Mouse (Mus musculus): ENCODE measurements around the gene Ces1d. TPM values are rescaled to one million over a fixed set of nuclear protein-coding genes. Genes with fewer than 3 reads are reported as not detected.
"Not testable (repeated sequence)": the region's sequence is repeated elsewhere in the genome, so short reads cannot be mapped to it uniquely, and the experiment has no call there.

Gene Ces1d
- polyA plus RNA-seq (2012; ENCODE audit: insufficient read depth, insufficient read length, missing spikeins): not detected in 2 replicates

DNA sequence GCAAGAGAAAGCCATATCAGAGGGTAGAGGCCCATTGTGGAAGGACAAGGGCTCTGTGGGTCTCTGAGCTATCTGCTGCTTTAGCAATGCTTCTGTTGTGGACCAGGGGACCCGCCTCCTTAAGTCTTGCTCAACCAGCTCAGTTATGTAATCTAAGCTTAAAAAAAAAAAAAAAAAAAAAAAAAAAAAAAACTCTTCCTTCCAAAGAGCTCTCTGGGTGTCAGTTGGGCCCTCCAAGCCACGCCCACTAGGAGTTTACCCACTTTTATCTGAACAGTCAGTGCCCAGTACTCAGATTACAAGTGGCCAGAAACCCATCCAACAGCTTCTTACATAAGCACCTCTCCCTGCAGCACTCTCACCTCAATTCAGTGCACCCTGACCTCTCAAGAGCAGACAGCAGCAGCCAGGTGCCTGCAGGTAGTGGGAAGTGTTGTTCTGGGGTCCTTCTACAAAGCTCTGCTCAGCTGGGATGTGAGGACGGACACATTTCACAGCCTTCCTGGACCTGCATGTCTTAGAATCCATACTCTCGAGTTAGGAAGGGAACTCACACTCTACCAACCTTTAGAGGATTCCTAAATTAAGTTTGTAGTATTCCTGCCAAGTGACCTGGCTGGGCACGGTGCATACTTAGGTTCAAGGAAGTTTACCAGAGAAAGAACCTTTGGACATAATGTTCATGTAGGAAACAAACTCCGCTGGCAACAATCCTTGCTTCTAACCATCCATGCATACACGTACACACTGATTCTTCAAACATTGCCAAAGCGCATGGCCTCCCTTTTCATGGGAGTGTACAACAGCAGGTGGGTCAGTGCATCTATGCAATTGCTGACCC is at the start of gene Ces1d:
TSS of gene Ces1d (minus strand) at position 154 of the 841 bp plus-strand sequence.
- no peak for TF ChIP-seq POLR2A (IDR thresholded peaks at IDR 0.05; ENCODE audit: borderline replicate concordance, low read depth, low read length)
- no peak for TF ChIP-seq CTCF (IDR thresholded peaks at IDR 0.05; ENCODE audit: low read depth, low read length)
- H3K4me3 ChIP-seq (ENCODE audit: insufficient read depth, low read length): no peak within 1 kb of the TSS
- H3K4me1 ChIP-seq (ENCODE audit: control insufficient read depth, insufficient read depth, low read length): no peaks in the 10 kb centered on the region
- H3K27ac ChIP-seq (ENCODE audit: insufficient read depth, low read depth, low read length): no peak within 1 kb of the TSS

DNA sequence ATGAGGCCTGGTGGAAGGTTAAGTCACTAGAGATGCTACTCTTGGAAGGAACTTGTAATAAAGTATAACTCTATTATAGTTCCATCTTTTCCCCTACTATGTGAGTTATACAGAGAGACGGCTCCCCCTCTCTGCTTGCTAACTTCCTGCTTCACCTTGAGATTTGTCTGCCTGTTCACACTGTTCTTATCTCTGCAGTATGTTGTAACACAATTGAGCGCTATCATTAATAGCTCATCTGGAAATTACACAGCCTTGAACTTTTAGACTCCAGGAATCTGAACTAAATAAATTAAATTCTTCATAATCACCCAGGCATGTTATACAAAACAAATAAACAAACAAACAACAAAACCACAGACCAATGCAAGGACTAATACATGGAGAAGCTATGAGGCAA is 48.4 kb upstream of the Ces1d start:
- Histone ChIP-seq H3K4me1 (ENCODE audit: control insufficient read depth, insufficient read depth, low read length) (no peaks in the 10 kb centered on the region), H3K4me3 (ENCODE audit: insufficient read depth, low read length) (no peak overlapping the region), H3K27ac (ENCODE audit: insufficient read depth, low read depth, low read length) (no peak overlapping the region)
- TF ChIP-seq CTCF (IDR thresholded peaks at IDR 0.05; ENCODE audit: low read depth, low read length) (no peak), POLR2A (IDR thresholded peaks at IDR 0.05; ENCODE audit: borderline replicate concordance, low read depth, low read length) (no peak)

DNA sequence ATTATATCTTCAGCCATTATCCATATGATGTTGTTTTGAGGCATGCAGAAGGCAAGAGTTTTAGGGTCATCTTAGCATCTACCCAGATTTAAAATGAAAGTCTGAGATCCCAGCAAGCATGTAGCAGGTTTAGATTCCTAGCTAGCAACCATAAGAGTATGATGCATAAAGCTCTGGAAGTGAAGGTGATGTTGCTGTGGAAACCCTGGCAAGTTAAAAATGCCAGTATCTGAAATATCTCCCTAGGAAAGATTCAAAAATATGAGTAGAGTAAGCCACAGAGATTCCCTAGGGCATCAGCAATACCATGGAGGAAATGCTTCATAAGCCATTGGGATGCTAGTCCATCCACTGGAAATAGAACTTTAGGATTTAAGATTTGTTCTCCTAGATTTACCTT is 42.2 kb upstream of the Ces1d start:
- no peak for TF ChIP-seq CTCF (IDR thresholded peaks at IDR 0.05; ENCODE audit: low read depth, low read length)
- no peak for TF ChIP-seq POLR2A (IDR thresholded peaks at IDR 0.05; ENCODE audit: borderline replicate concordance, low read depth, low read length)
- Histone ChIP-seq H3K4me3 (ENCODE audit: insufficient read depth, low read length) (no peak overlapping the region), H3K4me1 (ENCODE audit: control insufficient read depth, insufficient read depth, low read length) (no peaks in the 10 kb centered on the region), H3K27ac (ENCODE audit: insufficient read depth, low read depth, low read length) (no peak overlapping the region)

DNA sequence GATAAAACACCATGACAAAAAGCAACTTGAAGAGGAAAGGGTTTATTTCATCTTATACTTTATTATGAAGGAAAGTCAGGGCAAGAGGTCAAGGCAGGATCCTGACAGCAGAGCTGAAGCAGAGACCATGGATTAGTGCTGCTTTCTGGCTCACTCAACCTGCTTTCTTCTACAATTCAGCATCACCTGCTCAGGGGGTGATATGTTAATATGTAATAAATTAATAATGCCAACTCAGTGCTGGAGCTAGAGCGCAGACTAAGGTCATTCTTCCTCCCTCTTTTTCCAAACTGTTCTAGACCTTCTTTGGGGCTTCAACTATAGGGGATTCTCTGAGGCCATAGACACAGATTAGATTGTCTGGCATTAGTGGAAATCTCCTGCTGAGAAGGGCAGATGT is 38.0 kb upstream of the Ces1d start:
- TF ChIP-seq CTCF (IDR thresholded peaks at IDR 0.05; ENCODE audit: low read depth, low read length) (no peak), POLR2A (IDR thresholded peaks at IDR 0.05; ENCODE audit: borderline replicate concordance, low read depth, low read length) (no peak)
- H3K4me3 ChIP-seq (ENCODE audit: insufficient read depth, low read length): no peak overlapping the region
- no peaks in the 10 kb centered on the region for H3K4me1 ChIP-seq (ENCODE audit: control insufficient read depth, insufficient read depth, low read length)
- no peak overlapping the region for H3K27ac ChIP-seq (ENCODE audit: insufficient read depth, low read depth, low read length)

DNA sequence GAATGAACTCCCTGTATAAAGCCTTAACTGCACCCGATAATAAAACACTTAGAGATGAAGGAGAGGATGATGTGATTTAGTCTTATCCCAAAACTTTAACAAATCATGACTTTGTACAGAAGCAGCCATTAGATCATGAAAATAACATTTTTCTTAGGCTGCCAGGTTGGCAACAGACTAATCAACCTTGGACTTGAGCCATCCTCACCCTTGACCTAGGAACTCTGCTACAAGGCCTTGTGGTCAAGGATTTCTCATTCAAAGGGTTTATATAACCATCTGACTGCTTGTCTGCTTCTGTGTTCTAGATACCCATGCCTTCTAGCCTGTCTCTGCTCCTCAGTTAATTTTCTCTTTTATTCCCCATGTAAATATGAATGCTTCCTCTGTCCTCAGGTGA is 37.1 kb upstream of the Ces1d start:
- TF ChIP-seq POLR2A (IDR thresholded peaks at IDR 0.05; ENCODE audit: borderline replicate concordance, low read depth, low read length): no peak
- Histone ChIP-seq H3K4me3 (ENCODE audit: insufficient read depth, low read length) (no peak overlapping the region), H3K27ac (ENCODE audit: insufficient read depth, low read depth, low read length) (no peak overlapping the region), H3K4me1 (ENCODE audit: control insufficient read depth, insufficient read depth, low read length) (no peaks in the 10 kb centered on the region)

DNA sequence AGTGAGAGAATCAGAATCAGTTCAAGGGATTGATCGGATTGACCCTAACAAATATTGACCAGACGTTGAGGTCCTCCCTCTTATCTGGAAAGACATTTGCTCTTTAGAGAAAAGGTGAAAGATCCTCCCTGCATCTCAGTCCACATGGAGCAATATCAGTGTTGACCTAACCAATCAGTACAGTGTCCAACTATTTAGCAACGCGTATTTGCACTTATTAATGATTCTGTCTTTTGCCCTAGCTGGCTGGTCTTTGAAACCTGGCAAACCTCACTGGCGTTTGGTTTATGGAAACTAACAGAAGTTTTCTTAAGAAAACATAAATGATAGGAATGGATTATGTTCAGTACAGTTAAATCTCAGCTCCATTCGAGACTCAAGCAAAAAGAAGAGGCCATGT is 36.4 kb upstream of the Ces1d start:
- no peak for TF ChIP-seq CTCF (IDR thresholded peaks at IDR 0.05; ENCODE audit: low read depth, low read length)
- no peaks in the 10 kb centered on the region for H3K4me1 ChIP-seq (ENCODE audit: control insufficient read depth, insufficient read depth, low read length)
- no peak overlapping the region for H3K4me3 ChIP-seq (ENCODE audit: insufficient read depth, low read length)
- no peak overlapping the region for H3K27ac ChIP-seq (ENCODE audit: insufficient read depth, low read depth, low read length)

DNA sequence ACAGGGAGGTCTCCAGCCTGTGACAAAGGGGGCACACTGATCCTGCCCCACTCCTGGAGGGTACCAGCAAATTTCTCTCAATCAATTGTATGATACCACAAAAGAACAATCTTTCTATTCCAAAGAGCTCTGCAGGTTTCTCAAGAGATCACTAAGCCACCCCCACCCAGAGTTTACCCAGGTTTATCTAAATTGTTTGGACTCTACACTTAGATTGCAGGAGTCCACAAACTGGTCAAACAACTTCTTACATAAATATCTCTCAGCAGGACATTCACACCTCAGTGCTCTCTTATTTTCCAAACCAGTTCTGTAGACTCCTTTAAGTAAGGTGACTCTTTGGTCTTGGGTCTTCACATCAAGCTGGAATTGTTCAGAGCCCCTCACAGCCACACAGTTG is 31.8 kb upstream of the Ces1d start, which contains the start of gene Ces1e:
TSS of gene Ces1e (minus strand) at position 174 of the 400 bp plus-strand sequence.
- Histone ChIP-seq H3K4me3 (ENCODE audit: insufficient read depth, low read length) (no peak within 1 kb of the TSS), H3K4me1 (ENCODE audit: control insufficient read depth, insufficient read depth, low read length) (no peaks in the 10 kb centered on the region), H3K27ac (ENCODE audit: insufficient read depth, low read depth, low read length) (no peak within 1 kb of the TSS)
- TF ChIP-seq POLR2A (IDR thresholded peaks at IDR 0.05; ENCODE audit: borderline replicate concordance, low read depth, low read length) (no peak), CTCF (IDR thresholded peaks at IDR 0.05; ENCODE audit: low read depth, low read length) (no peak)

DNA sequence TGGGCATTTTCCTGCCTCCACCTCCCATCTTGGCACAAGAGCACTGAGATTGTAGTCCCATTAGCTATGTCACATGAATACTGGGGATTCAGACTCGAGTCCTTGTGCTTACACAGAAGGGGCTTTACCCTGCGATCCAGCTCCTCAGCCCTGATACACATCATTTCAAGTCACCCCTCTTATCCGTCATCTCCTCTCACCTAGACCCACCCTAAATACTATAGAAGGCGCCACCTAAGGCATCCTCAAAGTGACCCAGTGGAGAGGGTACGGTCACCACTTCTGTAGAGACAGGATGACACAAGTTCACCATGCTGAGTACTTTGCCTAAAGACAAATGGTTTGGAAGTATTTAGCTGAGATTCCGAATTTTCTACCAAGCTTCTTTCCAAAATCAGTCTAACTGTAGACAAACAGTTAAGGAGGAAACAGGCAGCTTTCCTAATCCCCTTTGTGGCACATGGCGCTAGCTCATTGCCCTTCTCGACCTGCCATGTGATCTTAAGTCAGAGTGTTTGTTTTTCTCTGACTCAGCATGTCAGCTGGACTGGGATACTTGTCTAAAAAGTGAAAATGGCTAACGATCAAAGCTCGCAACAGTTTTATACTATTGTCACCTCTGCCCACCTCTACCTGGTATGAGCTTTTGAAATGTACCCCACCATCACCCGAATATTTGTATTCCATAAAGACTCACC is 31.2 kb upstream of the Ces1d start:
- H3K4me1 ChIP-seq (ENCODE audit: control insufficient read depth, insufficient read depth, low read length): no peaks in the 10 kb centered on the region
- TF ChIP-seq POLR2A (IDR thresholded peaks at IDR 0.05; ENCODE audit: borderline replicate concordance, low read depth, low read length) (no peak), CTCF (IDR thresholded peaks at IDR 0.05; ENCODE audit: low read depth, low read length) (no peak)
- H3K27ac ChIP-seq (ENCODE audit: insufficient read depth, low read depth, low read length): no peak overlapping the region
- no peak overlapping the region for H3K4me3 ChIP-seq (ENCODE audit: insufficient read depth, low read length)

DNA sequence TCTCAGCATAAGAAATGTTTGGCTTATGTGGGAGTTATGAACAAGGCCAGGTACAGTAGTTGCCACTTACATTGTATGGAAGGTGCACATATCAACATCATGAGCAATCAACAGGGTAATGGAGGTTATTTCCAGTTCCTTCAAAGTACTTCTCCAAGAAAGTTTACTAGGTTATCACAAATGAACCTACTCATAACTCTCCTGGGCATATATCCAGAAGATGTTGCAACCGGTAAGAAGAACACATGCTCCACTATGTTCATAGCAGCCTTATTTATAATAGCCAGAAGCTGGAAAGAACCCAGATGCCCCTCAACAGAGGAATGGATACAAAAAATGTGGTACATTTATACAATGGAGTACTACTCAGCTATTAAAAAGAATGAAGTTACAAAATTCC is 28.8 kb upstream of the Ces1d start:
- not testable (repeated sequence) for H3K27ac ChIP-seq (ENCODE audit: insufficient read depth, low read depth, low read length); H3K4me3 ChIP-seq (ENCODE audit: insufficient read depth, low read length); H3K4me1 ChIP-seq (ENCODE audit: control insufficient read depth, insufficient read depth, low read length)

DNA sequence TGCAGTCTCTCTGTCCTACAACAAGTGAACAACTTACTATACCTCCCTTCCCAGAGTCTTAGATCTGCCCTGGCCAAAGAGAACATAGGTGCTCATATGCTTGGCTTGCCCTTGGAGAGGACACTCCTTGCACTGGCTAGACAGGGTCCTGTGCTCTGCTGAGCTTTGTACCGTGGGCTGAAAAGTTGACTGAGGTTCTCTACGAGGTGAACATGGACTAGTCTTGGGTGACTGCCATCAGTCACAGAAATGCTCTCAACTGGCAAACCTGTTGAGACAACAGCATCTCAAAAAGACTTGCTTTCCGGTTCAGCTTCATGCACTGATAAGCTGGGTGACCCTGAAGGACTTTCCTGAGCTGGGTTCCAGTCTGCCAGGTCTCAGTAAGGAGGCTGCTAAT is 24.3 kb upstream of the Ces1d start:
- TF ChIP-seq POLR2A (IDR thresholded peaks at IDR 0.05; ENCODE audit: borderline replicate concordance, low read depth, low read length): no peak
- no peak for TF ChIP-seq CTCF (IDR thresholded peaks at IDR 0.05; ENCODE audit: low read depth, low read length)
- Histone ChIP-seq H3K27ac (ENCODE audit: insufficient read depth, low read depth, low read length) (no peak overlapping the region), H3K4me3 (ENCODE audit: insufficient read depth, low read length) (no peak overlapping the region)

More for the DNA sequence above, 24.3 kb upstream of the Ces1d start:
- no peaks in the 10 kb centered on the region for H3K4me1 ChIP-seq (ENCODE audit: control insufficient read depth, insufficient read depth, low read length)

Measured in bone marrow macrophage, adult 2 months (primary cell).